Mouse (Mus musculus) lung, embryonic 14.5 days (tissue): Measurements from ENCODE around the gene Ces4a. TPM values are rescaled to one million over a fixed set of nuclear protein-coding genes. Genes with fewer than 3 reads are reported as not detected.
A peak's percentile ranks its signal among the peaks of the same experiment; 100 is the strongest.
"Not testable (repeated sequence)": the region's sequence is repeated elsewhere in the genome, so short reads cannot be mapped to it uniquely, and the experiment has no call there.

Experiments used
- ATAC-seq: fragments of 200-750 bp; cut with Nextera tagmentation; 2 replicates; pipeline ENCODE4 v1.8.0; 2017; ENCODE audit warnings: mild to moderate bottlenecking, moderate TSS enrichment, moderate library complexity; ENCODE audit not compliant: insufficient read depth
- DNase-seq: peaks from one replicate; pipeline ENCODE4 v3.0.0-alpha.2; 2015
- H3K27ac ChIP-seq: fragments of 300-500 bp; sonication (generic); 2 replicates; pipeline ENCODE4 v1.5.1; 2014; ENCODE audit warnings: low read depth, mild to moderate bottlenecking, moderate library complexity
- H3K27me3 ChIP-seq: fragments of 300-500 bp; sonication (generic); 2 replicates; pipeline ENCODE4 v1.6.1; 2014; ENCODE audit warnings: low read length, control low read depth; ENCODE audit not compliant: insufficient read depth
- H3K36me3 ChIP-seq: fragments of 300-500 bp; sonication (generic); 2 replicates; pipeline ENCODE4 v1.6.1; 2014; ENCODE audit warnings: control low read depth; ENCODE audit not compliant: insufficient read depth
- H3K4me1 ChIP-seq: fragments of 300-500 bp; sonication (generic); 2 replicates; pipeline ENCODE4 v1.6.1; 2014; ENCODE audit warnings: antibody characterized with exemption, control low read depth; ENCODE audit not compliant: insufficient read depth
- H3K4me2 ChIP-seq: fragments of 300-500 bp; sonication (generic); 2 replicates; pipeline ENCODE4 v1.6.1; 2014; ENCODE audit warnings: mild to moderate bottlenecking
- H3K4me3 ChIP-seq: fragments of 300-500 bp; sonication (generic); 2 replicates; pipeline ENCODE4 v1.5.1; 2014; ENCODE audit warnings: low read depth, low read length
- H3K9ac ChIP-seq: fragments of 300-500 bp; sonication (generic); 2 replicates; pipeline ENCODE4 v1.6.1; 2014
- H3K9me3 ChIP-seq: fragments of 300-500 bp; sonication (generic); 2 replicates; pipeline ENCODE4 v1.6.1; 2016; ENCODE audit warnings: low read depth, low read length, control low read depth
- CTCF ChIP-seq: IDR thresholded peaks from 2 replicates; pipeline ENCODE4 v1.5.1; 2016; ENCODE audit warnings: antibody characterized with exemption, low read depth
- WGBS: fragments of 180-500 bp; shearing (Covaris S2); extraction: QIAGEN DNeasy Blood & Tissue Kit; methylation state at CpG from one replicate; pipeline ENCODE4 v1.1.7; 2014; 5-methylcytosine and 5-hydroxymethylcytosine counted together
- polyA plus RNA-seq: library from polyadenylated mRNA; unstranded; fragments of >200 nt; fragmentation: Nextera tagmentation; extraction: Ambion mirVana; gene quantifications from 2 replicates; pipeline ENCODE4 v1.2.1, GENCODE M21; 2014

Gene Ces4a
- polyA plus RNA-seq, 1 experiment from 2014 or later = not detected

GRCm38 (mm10) chr8:105169582-105169981, 38.0 kb downstream of the Ces4a start:
- ATAC-seq = no peak
- DNase-seq = no peak
- Histone ChIP-seq H3K9me3 (no peaks in the 10 kb centered on the region), H3K4me2 (peak overlapping the region; percentile 69), H3K9ac (peak overlapping the region; percentile 97; the same call in 1 of the 2 replicates), H3K27me3 (no peaks in the 10 kb centered on the region; the same call in 1 of the 2 replicates), H3K36me3 (peaks cover 8% of the 10 kb centered on the region; the same call in 1 of the 2 replicates), H3K4me3 (peak overlapping the region; percentile 86), H3K27ac (no peak overlapping the region), H3K4me1 (peaks cover 6% of the 10 kb centered on the region; the same call in 1 of the 2 replicates)
- 33% methylated on average over 3 of the region's 3 CpGs for WGBS
- no peak for TF ChIP-seq CTCF

GRCm38 (mm10) chr8:105170041-105170380, 38.4 kb downstream of the Ces4a start:
- ATAC-seq (peak; percentile 26), DNase-seq (no peak)
- 1% methylated on average over 5 of the region's 5 CpGs for WGBS
- Histone ChIP-seq H3K9me3 (no peaks in the 10 kb centered on the region), H3K4me3 (peak overlapping the region; percentile 86), H3K4me2 (peak overlapping the region; percentile 69), H3K4me1 (peaks cover 6% of the 10 kb centered on the region; the same call in 1 of the 2 replicates), H3K9ac (peak overlapping the region; percentile 97), H3K27me3 (no peaks in the 10 kb centered on the region; the same call in 1 of the 2 replicates), H3K36me3 (peaks cover 12% of the 10 kb centered on the region; the same call in 1 of the 2 replicates), H3K27ac (peak overlapping the region; percentile 99)
- TF ChIP-seq CTCF = no peak

GRCm38 (mm10) chr8:105170381-105171115, 38.9 kb downstream of the Ces4a start, which contains the start of gene Cbfb:
TSS of gene Cbfb (plus strand) at chr8:105170674.
- under 1% methylated on average over 71 of the region's 86 CpGs for WGBS
- Histone ChIP-seq H3K9me3 (no peaks in the 10 kb centered on the region), H3K9ac (peak within 1 kb of the TSS; percentile 97), H3K27ac (peak within 1 kb of the TSS; percentile 99), H3K36me3 (peaks cover 16% of the 10 kb centered on the region; the same call in 1 of the 2 replicates), H3K4me2 (peak within 1 kb of the TSS; percentile 69), H3K27me3 (no peaks in the 10 kb centered on the region; the same call in 1 of the 2 replicates), H3K4me1 (peaks cover 6% of the 10 kb centered on the region; the same call in 1 of the 2 replicates), H3K4me3 (peak within 1 kb of the TSS; percentile 86)
- DNase-seq (peak; percentile 98), ATAC-seq (peak; percentile 95)
- TF ChIP-seq CTCF = no peak

- Histone ChIP-seq H3K36me3 (peaks cover 22% of the 10 kb centered on the region), H3K9me3 (no peaks in the 10 kb centered on the region), H3K4me2 (peak overlapping the region; percentile 69), H3K4me1 (peaks cover 6% of the 10 kb centered on the region; the same call in 1 of the 2 replicates), H3K9ac (peak overlapping the region; percentile 97), H3K4me3 (peak overlapping the region; percentile 86), H3K27ac (peak overlapping the region; percentile 99), H3K27me3 (no peaks in the 10 kb centered on the region; the same call in 1 of the 2 replicates)
- under 1% methylated on average over 92 of the region's 92 CpGs for WGBS
- ATAC-seq (peak; percentile 25), DNase-seq (peak; percentile 82)
- no peak for TF ChIP-seq CTCF
Observed at GRCm38 (mm10) chr8:105171116-105172002, 39.8 kb downstream of the Ces4a start.

GRCm38 (mm10) chr8:105172003-105172362, 40.4 kb downstream of the Ces4a start:
- 19% methylated on average over 6 of the region's 6 CpGs for WGBS
- Histone ChIP-seq H3K9ac (peak overlapping the region; percentile 97), H3K4me2 (peak overlapping the region; percentile 69), H3K27me3 (no peaks in the 10 kb centered on the region; the same call in 1 of the 2 replicates), H3K4me1 (peaks cover 6% of the 10 kb centered on the region; the same call in 1 of the 2 replicates), H3K36me3 (peaks cover 25% of the 10 kb centered on the region), H3K4me3 (peak overlapping the region; percentile 86), H3K9me3 (no peaks in the 10 kb centered on the region), H3K27ac (no peak overlapping the region)
- DNase-seq (no peak), ATAC-seq (no peak)
- TF ChIP-seq CTCF = no peak

GRCm38 (mm10) chr8:105175287-105175686, 43.7 kb downstream of the Ces4a start:
- WGBS = 98% methylated on average over 3 of the region's 3 CpGs
- H3K4me2 ChIP-seq, H3K4me3 ChIP-seq, ATAC-seq, H3K27ac ChIP-seq, H3K27me3 ChIP-seq, H3K4me1 ChIP-seq, H3K9ac ChIP-seq, DNase-seq, H3K9me3 ChIP-seq: not testable (repeated sequence)
- peaks cover 43% of the 10 kb centered on the region for H3K36me3 ChIP-seq
